Mouse (Mus musculus) bone marrow macrophage, adult 2 months (primary cell): ENCODE results near the gene Oscar. TPM values are rescaled to one million over a fixed set of nuclear protein-coding genes. Genes with fewer than 3 reads are reported as not detected.

Experiments
- H3K27ac ChIP-seq: 2 replicates; pipeline ENCODE4 v1.5.1; 2012; ENCODE audit warnings: low read depth, low read length; ENCODE audit not compliant: insufficient read depth
- H3K4me1 ChIP-seq: 2 replicates; pipeline ENCODE4 v1.6.1; 2012; ENCODE audit warnings: low read length; ENCODE audit not compliant: control insufficient read depth, insufficient read depth
- H3K4me3 ChIP-seq: 2 replicates; pipeline ENCODE4 v1.5.1; 2012; ENCODE audit warnings: mild to moderate bottlenecking, low read length, moderate library complexity; ENCODE audit not compliant: insufficient read depth
- CTCF ChIP-seq: IDR thresholded peaks from 2 replicates; pipeline ENCODE4 v1.5.1; 2012; ENCODE audit warnings: low read depth, mild to moderate bottlenecking, low read length, moderate library complexity
- POLR2A ChIP-seq: IDR thresholded peaks from 2 replicates; pipeline ENCODE4 v1.6.1; 2012; ENCODE audit warnings: mild to moderate bottlenecking, low read depth, low read length, borderline replicate concordance
- polyA plus RNA-seq: library from polyadenylated mRNA; stranded (reverse); fragments of >200 nt; gene quantifications from 2 replicates; pipeline ENCODE4 v1.2.4, GENCODE M21; 2012; ENCODE audit not compliant: missing spikeins, insufficient read depth, insufficient read length

Oscar gene
- polyA plus RNA-seq, 1 experiment = not detected

- Histone ChIP-seq H3K4me1 (peaks cover 28% of the 10 kb centered on the region), H3K27ac (peak overlapping the region; percentile 67), H3K4me3 (peak overlapping the region; percentile 50)
- no peak for TF ChIP-seq POLR2A
- TF ChIP-seq CTCF = no peak
Measured at GRCm38 (mm10) chr7:3644348-3644671, 28.4 kb upstream of the Oscar start.

- peak overlapping the region; percentile 67 for H3K27ac ChIP-seq
- H3K4me3 ChIP-seq = peak overlapping the region; percentile 50
- H3K4me1 ChIP-seq = peaks cover 28% of the 10 kb centered on the region
- TF ChIP-seq POLR2A (no peak), CTCF (no peak)
Measured at GRCm38 (mm10) chr7:3643843-3644242, 27.9 kb upstream of the Oscar start.

- TF ChIP-seq POLR2A (no peak), CTCF (no peak)
- Histone ChIP-seq H3K27ac (peak overlapping the region; percentile 67), H3K4me3 (peak overlapping the region; percentile 50), H3K4me1 (peaks cover 26% of the 10 kb centered on the region)
Measured at GRCm38 (mm10) chr7:3643412-3643811, 27.5 kb upstream of the Oscar start.

- H3K4me1 ChIP-seq = peaks cover 11% of the 10 kb centered on the region
- no peak overlapping the region for H3K27ac ChIP-seq
- TF ChIP-seq CTCF (no peak), POLR2A (no peak)
- H3K4me3 ChIP-seq = peak overlapping the region; percentile 77
Measured at GRCm38 (mm10) chr7:3630478-3630815, 14.5 kb upstream of the Oscar start.

- H3K27ac ChIP-seq = peak within 1 kb of the TSS; percentile 77
- H3K4me1 ChIP-seq = peaks cover 11% of the 10 kb centered on the region
- TF ChIP-seq CTCF (peak; percentile 25; the same call in 1 of the 2 replicates), POLR2A (no peak)
- H3K4me3 ChIP-seq = peak within 1 kb of the TSS; percentile 77
Measured at GRCm38 (mm10) chr7:3629543-3630477, 13.9 kb upstream of the Oscar start, which contains the start of the genes Tfpt and Prpf31. Gene Tfpt, minus strand, starts transcription at chr7:3629929. Gene Prpf31, plus strand, starts transcription at chr7:3629985.

GRCm38 (mm10) chr7:3629030-3629429 lies 13.1 kb upstream of the Oscar start:
- Histone ChIP-seq H3K27ac (no peak overlapping the region), H3K4me1 (peaks cover 11% of the 10 kb centered on the region), H3K4me3 (peak overlapping the region; percentile 77)
- TF ChIP-seq CTCF (no peak), POLR2A (no peak)

- H3K4me3 ChIP-seq = peak within 1 kb of the TSS; percentile 66
- TF ChIP-seq POLR2A (peak; percentile 48; the same call in 1 of the 2 replicates), CTCF (no peak)
- H3K4me1 ChIP-seq = peaks cover 10% of the 10 kb centered on the region
- peak within 1 kb of the TSS; percentile 1; the same call in 1 of the 2 replicates for H3K27ac ChIP-seq
Measured at GRCm38 (mm10) chr7:3617242-3617995, 1.5 kb upstream of the Oscar start, which contains the start of gene Ndufa3. Gene Ndufa3, plus strand, starts transcription at chr7:3617373.

- peak overlapping the region; percentile 66 for H3K4me3 ChIP-seq
- H3K4me1 ChIP-seq = peaks cover 10% of the 10 kb centered on the region
- TF ChIP-seq POLR2A = no peak
- H3K27ac ChIP-seq = no peak overlapping the region
Measured at GRCm38 (mm10) chr7:3616389-3617241, 658 bp upstream of the Oscar start.

GRCm38 (mm10) chr7:3614021-3614420 lies 1.9 kb downstream of the Oscar start:
- TF ChIP-seq CTCF (no peak), POLR2A (no peak)
- H3K4me1 ChIP-seq = peaks cover 15% of the 10 kb centered on the region
- H3K27ac ChIP-seq = no peak overlapping the region
- no peak overlapping the region for H3K4me3 ChIP-seq

GRCm38 (mm10) chr7:3611006-3611405 lies 5.0 kb downstream of the Oscar start:
- TF ChIP-seq POLR2A (no peak), CTCF (no peak)
- Histone ChIP-seq H3K4me1 (peaks cover 12% of the 10 kb centered on the region), H3K4me3 (no peak overlapping the region), H3K27ac (no peak overlapping the region)
